Mouse (Mus musculus) forebrain, embryonic 15.5 days (tissue): ENCODE data around the gene Mael. TPM values are rescaled to one million over a fixed set of nuclear protein-coding genes. Genes with fewer than 3 reads are reported as not detected.

ENCODE experiments used
- ATAC-seq: fragments of 200-750 bp; cut with Nextera tagmentation; replicated peaks from 2 replicates; pipeline ENCODE4 v1.8.0; 2017; ENCODE audit warnings: mild to moderate bottlenecking, moderate TSS enrichment, moderate library complexity
- H3K27ac ChIP-seq: fragments of 300-500 bp; sonication (generic); replicated peaks from 2 replicates; pipeline ENCODE4 v1.5.1; 2015; ENCODE audit warnings: mild to moderate bottlenecking, inconsistent platforms
- H3K27me3 ChIP-seq: fragments of 300-500 bp; sonication (generic); 2 replicates; pipeline ENCODE4 v1.6.1; 2015; ENCODE audit warnings: inconsistent platforms
- H3K36me3 ChIP-seq: fragments of 300-500 bp; sonication (generic); 2 replicates; pipeline ENCODE4 v1.6.1; 2015; ENCODE audit warnings: mild to moderate bottlenecking, inconsistent platforms
- H3K4me1 ChIP-seq: fragments of 300-500 bp; sonication (generic); 2 replicates; pipeline ENCODE4 v1.6.1; 2015; ENCODE audit warnings: inconsistent platforms
- H3K4me2 ChIP-seq: fragments of 300-500 bp; sonication (generic); replicated peaks from 2 replicates; pipeline ENCODE4 v1.6.1; 2015; ENCODE audit warnings: mild to moderate bottlenecking, inconsistent platforms
- H3K4me3 ChIP-seq: fragments of 300-500 bp; sonication (generic); 2 replicates; pipeline ENCODE4 v1.5.1; 2015; ENCODE audit warnings: mild to moderate bottlenecking, inconsistent platforms
- H3K9ac ChIP-seq: fragments of 300-500 bp; sonication (generic); replicated peaks from 2 replicates; pipeline ENCODE4 v1.6.1; 2015; ENCODE audit warnings: mild to moderate bottlenecking, inconsistent platforms
- H3K9me3 ChIP-seq: fragments of 300-500 bp; sonication (generic); 2 replicates; pipeline ENCODE4 v1.6.1; 2016; ENCODE audit warnings: inconsistent platforms
- WGBS: fragments of 180-500 bp; shearing (Covaris S2); methylation state at CpG from one replicate; pipeline ENCODE4 v1.1.7; 2015; ENCODE audit warnings: mixed read lengths; 5-methylcytosine and 5-hydroxymethylcytosine counted together
- polyA plus RNA-seq: library from polyadenylated mRNA; unstranded; fragments of >200 nt; fragmentation: Nextera tagmentation; extraction: Ambion mirVana; gene quantifications from 2 replicates; pipeline ENCODE4 v1.2.1, GENCODE M21; 2015

Gene Mael
- polyA plus RNA-seq, 1 experiment from 2014 or later = not detected

- Histone ChIP-seq H3K4me2 (no peak overlapping the region), H3K27ac (no peak overlapping the region), H3K4me3 (no peak overlapping the region), H3K27me3 (no peaks in the 10 kb centered on the region), H3K9me3 (no peaks in the 10 kb centered on the region), H3K9ac (no peak overlapping the region), H3K36me3 (0 out of 2 replicates have a peak, but pooled peaks cover 3% of the 10 kb centered on the region), H3K4me1 (no peaks in the 10 kb centered on the region)
- 78% methylated on average over 7 of the region's 7 CpGs for whole genome bisulfite sequencing
- ATAC-seq = no peak
Measured at GRCm38 (mm10) chr1:166266001-166266705, 27.6 kb upstream of the Mael start.

- H3K9me3 ChIP-seq = no peaks in the 10 kb centered on the region
- 68% methylated on average over 6 of the region's 6 CpGs for WGBS
- H3K27me3 ChIP-seq = no peaks in the 10 kb centered on the region
- H3K4me3 ChIP-seq = no peak overlapping the region
- H3K27ac ChIP-seq = no peak overlapping the region
- no peak overlapping the region for H3K4me2 ChIP-seq
- H3K36me3 ChIP-seq = no peaks in the 10 kb centered on the region
- peaks cover 26% of the 10 kb centered on the region for H3K4me1 ChIP-seq
- ATAC-seq = no peak
- H3K9ac ChIP-seq = no peak overlapping the region
Measured at GRCm38 (mm10) chr1:166259526-166259925, 21.0 kb upstream of the Mael start.

GRCm38 (mm10) chr1:166256898-166257297 is 18.4 kb upstream of the Mael start:
- Histone ChIP-seq H3K4me1 (peaks cover 33% of the 10 kb centered on the region), H3K4me2 (peak overlapping the region; percentile 92), H3K9me3 (no peaks in the 10 kb centered on the region), H3K9ac (peak overlapping the region; percentile 25; the same call in 1 of the 2 replicates), H3K27ac (no peak overlapping the region), H3K4me3 (peak overlapping the region; percentile 56), H3K27me3 (no peaks in the 10 kb centered on the region), H3K36me3 (no peaks in the 10 kb centered on the region)
- ATAC-seq = no peak
- 51% methylated on average over 4 of the region's 4 CpGs for WGBS

- peaks cover 33% of the 10 kb centered on the region for H3K4me1 ChIP-seq
Measured at GRCm38 (mm10) chr1:166256302-166256701, 17.8 kb upstream of the Mael start.

GRCm38 (mm10) chr1:166255651-166256050 is 17.1 kb upstream of the Mael start:
- Histone ChIP-seq H3K27ac (0 out of 2 replicates have a peak overlapping the region, but pooled peaks have one; percentile 1), H3K36me3 (no peaks in the 10 kb centered on the region), H3K4me3 (peak overlapping the region; percentile 56), H3K4me1 (peaks cover 33% of the 10 kb centered on the region), H3K4me2 (peak overlapping the region; percentile 92), H3K27me3 (no peaks in the 10 kb centered on the region), H3K9me3 (no peaks in the 10 kb centered on the region), H3K9ac (peak overlapping the region; percentile 26; the same call in 1 of the 2 replicates)
- 18% methylated on average over 2 of the region's 2 CpGs for WGBS
- ATAC-seq = no peak

More at GRCm38 (mm10) chr1:166256302-166256701, 17.8 kb upstream of the Mael start:
- 0% methylated on average over 6 of the region's 6 CpGs for WGBS
- Histone ChIP-seq H3K9ac (peak overlapping the region; percentile 25; the same call in 1 of the 2 replicates), H3K9me3 (no peaks in the 10 kb centered on the region), H3K36me3 (no peaks in the 10 kb centered on the region), H3K27ac (0 out of 2 replicates have a peak overlapping the region, but pooled peaks have one; percentile 1), H3K4me3 (peak overlapping the region; percentile 56), H3K4me2 (peak overlapping the region; percentile 92), H3K27me3 (no peaks in the 10 kb centered on the region)
- no peak for ATAC-seq

GRCm38 (mm10) chr1:166255091-166255490 is 16.5 kb upstream of the Mael start:
- 0 out of 2 replicates have a peak overlapping the region, but pooled peaks have one; percentile 19 for H3K27ac ChIP-seq
- H3K27me3 ChIP-seq = no peaks in the 10 kb centered on the region
- WGBS = 20% methylated on average over 8 of the region's 8 CpGs
- no peaks in the 10 kb centered on the region for H3K36me3 ChIP-seq
- H3K4me2 ChIP-seq = peak overlapping the region; percentile 92
- H3K9ac ChIP-seq = 0 out of 2 replicates have a peak overlapping the region, but pooled peaks have one; percentile 26
- no peaks in the 10 kb centered on the region for H3K9me3 ChIP-seq
- no peak for ATAC-seq
- peak overlapping the region; percentile 56 for H3K4me3 ChIP-seq
- peaks cover 32% of the 10 kb centered on the region for H3K4me1 ChIP-seq

- Histone ChIP-seq H3K27me3 (no peaks in the 10 kb centered on the region), H3K9me3 (no peaks in the 10 kb centered on the region), H3K4me3 (peak within 1 kb of the TSS; percentile 56), H3K9ac (peak within 1 kb of the TSS; percentile 71), H3K36me3 (no peaks in the 10 kb centered on the region), H3K4me1 (peaks cover 30% of the 10 kb centered on the region), H3K27ac (peak within 1 kb of the TSS; percentile 42), H3K4me2 (peak within 1 kb of the TSS; percentile 92)
- ATAC-seq = peak; percentile 81
- under 1% methylated on average over 72 of the region's 72 CpGs for WGBS
Measured at GRCm38 (mm10) chr1:166253898-166254894, 15.6 kb upstream of the Mael start, which contains the start of gene Ildr2. TSS of gene Ildr2 (plus strand) at chr1:166254139.

- Histone ChIP-seq H3K36me3 (no peaks in the 10 kb centered on the region), H3K4me3 (no peak overlapping the region), H3K4me2 (no peak overlapping the region), H3K27me3 (no peaks in the 10 kb centered on the region), H3K9ac (no peak overlapping the region), H3K4me1 (no peaks in the 10 kb centered on the region), H3K27ac (no peak overlapping the region), H3K9me3 (no peaks in the 10 kb centered on the region)
- WGBS = 62% methylated on average over 6 of the region's 6 CpGs
- ATAC-seq = no peak
Measured at GRCm38 (mm10) chr1:166244285-166244684, 5.7 kb upstream of the Mael start.

GRCm38 (mm10) chr1:166214181-166214580 is 24.4 kb downstream of the Mael start:
- H3K4me3 ChIP-seq = no peak overlapping the region
- H3K36me3 ChIP-seq = no peaks in the 10 kb centered on the region
- no peak for ATAC-seq
- H3K9me3 ChIP-seq = no peaks in the 10 kb centered on the region
- 82% methylated on average over 4 of the region's 4 CpGs for WGBS
- H3K9ac ChIP-seq = no peak overlapping the region
- no peaks in the 10 kb centered on the region for H3K4me1 ChIP-seq
- H3K27ac ChIP-seq = no peak overlapping the region
- no peaks in the 10 kb centered on the region for H3K27me3 ChIP-seq
- H3K4me2 ChIP-seq = no peak overlapping the region

- no peak for ATAC-seq
- no peak overlapping the region for H3K9ac ChIP-seq
- no peaks in the 10 kb centered on the region for H3K4me1 ChIP-seq
- H3K9me3 ChIP-seq = no peaks in the 10 kb centered on the region
- no peaks in the 10 kb centered on the region for H3K27me3 ChIP-seq
- no peaks in the 10 kb centered on the region for H3K36me3 ChIP-seq
- WGBS = 84% methylated on average over 6 of the region's 6 CpGs
- no peak overlapping the region for H3K4me2 ChIP-seq
- H3K4me3 ChIP-seq = no peak overlapping the region
- H3K27ac ChIP-seq = no peak overlapping the region
Measured at GRCm38 (mm10) chr1:166209371-166209770, 29.2 kb downstream of the Mael start.

GRCm38 (mm10) chr1:166205159-166205558 is 33.4 kb downstream of the Mael start:
- Histone ChIP-seq H3K4me1 (no peaks in the 10 kb centered on the region), H3K36me3 (no peaks in the 10 kb centered on the region), H3K27me3 (no peaks in the 10 kb centered on the region), H3K4me2 (no peak overlapping the region), H3K9ac (no peak overlapping the region), H3K27ac (no peak overlapping the region), H3K9me3 (no peaks in the 10 kb centered on the region), H3K4me3 (no peak overlapping the region)
- WGBS = 92% methylated on average over 3 of the region's 3 CpGs
- no peak for ATAC-seq

- Histone ChIP-seq H3K4me1 (no peaks in the 10 kb centered on the region), H3K4me2 (no peak overlapping the region), H3K27me3 (no peaks in the 10 kb centered on the region), H3K9ac (no peak overlapping the region), H3K36me3 (no peaks in the 10 kb centered on the region), H3K27ac (no peak overlapping the region), H3K9me3 (no peaks in the 10 kb centered on the region), H3K4me3 (no peak overlapping the region)
- ATAC-seq = no peak
- WGBS = 26% methylated on average over 5 of the region's 5 CpGs
Measured at GRCm38 (mm10) chr1:166204171-166204570, 34.4 kb downstream of the Mael start.
